Mouse (Mus musculus): ENCODE results near the gene Ucn.

DNA sequence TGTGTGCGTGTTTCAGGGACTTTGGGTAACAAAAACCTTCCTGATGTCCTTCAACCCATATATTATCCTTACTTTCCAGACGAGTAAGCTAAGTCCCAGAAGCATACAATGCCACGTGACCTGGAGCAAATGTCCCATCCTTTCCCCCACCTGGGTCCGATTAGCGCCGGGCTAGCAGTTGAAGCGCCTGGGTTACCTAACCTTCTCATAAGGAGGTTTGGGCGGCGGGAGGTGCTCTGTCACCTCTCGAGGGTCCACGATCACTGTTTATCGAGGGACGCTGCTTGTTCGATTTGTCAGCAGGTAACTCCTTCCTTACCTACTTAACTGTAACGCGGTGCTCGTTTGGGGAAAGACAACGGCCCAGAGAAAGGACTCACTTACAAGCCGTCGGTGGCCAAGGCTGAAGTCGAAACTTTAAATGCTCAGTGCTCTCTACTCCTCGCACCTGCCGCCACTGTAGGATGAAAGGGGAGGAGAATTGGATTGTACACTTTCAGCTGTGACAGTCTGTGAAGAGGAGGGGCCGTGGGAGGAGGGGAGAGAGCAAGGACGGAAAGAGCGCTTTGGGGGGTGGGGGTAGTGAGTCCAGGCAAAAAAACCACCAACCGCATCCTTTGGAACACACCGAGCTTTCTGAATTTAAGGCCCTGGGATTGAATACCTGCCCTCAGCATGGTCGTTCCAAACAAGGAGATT lies 44.4 kb downstream of the Ucn start:
- no peak for TF ChIP-seq CTCF (IDR thresholded peaks at IDR 0.05; ENCODE audit: low read depth, low read length)
- TF ChIP-seq POLR2A (IDR thresholded peaks at IDR 0.05; ENCODE audit: insufficient read depth, low read length), result no peak
- no peak for TF ChIP-seq EP300 (IDR thresholded peaks at IDR 0.05; ENCODE audit: insufficient read depth, low read depth, low read length)

All from ES-Bruce4 (cell line).